Mouse (Mus musculus) skeletal muscle tissue, adult 2 months (tissue): Measurements from ENCODE around the gene Ptgdr2.
A peak's percentile ranks its signal among the peaks of the same experiment; 100 is the strongest.

Experiments
- DNase-seq: peaks from one replicate; pipeline ENCODE4 v3.0.0-alpha.2; 2012; ENCODE audit warnings: low read depth, low spot score

Ptgdr2 gene

GRCm38 (mm10) chr19:10930641-10931040 is 6.3 kb upstream of the Ptgdr2 start:
- DNase-seq: no peak

- no peak for DNase-seq
These were observed 1.9 kb upstream of the Ptgdr2 start for GRCm38 (mm10) chr19:10935029-10935428.

- DNase-seq: no peak
These were observed 883 bp upstream of the Ptgdr2 start for GRCm38 (mm10) chr19:10936077-10936476.

- DNase-seq: no peak
These were observed 1.8 kb downstream of the Ptgdr2 start for GRCm38 (mm10) chr19:10938771-10939170.

GRCm38 (mm10) chr19:10940097-10940800 is 3.3 kb downstream of the Ptgdr2 start:
- no peak for DNase-seq

GRCm38 (mm10) chr19:10940801-10941457 is 4.0 kb downstream of the Ptgdr2 start:
- DNase-seq: no peak

- no peak for DNase-seq
These were observed 7.0 kb downstream of the Ptgdr2 start for GRCm38 (mm10) chr19:10943955-10944354.

GRCm38 (mm10) chr19:10946506-10946905 is 9.5 kb downstream of the Ptgdr2 start:
- DNase-seq: no peak

- no peak for DNase-seq
These were observed 10.3 kb downstream of the Ptgdr2 start for GRCm38 (mm10) chr19:10947219-10947618.

- no peak for DNase-seq
These were observed 11.5 kb downstream of the Ptgdr2 start for GRCm38 (mm10) chr19:10948416-10948815.

GRCm38 (mm10) chr19:10949112-10949511 is 12.2 kb downstream of the Ptgdr2 start, which contains the start of gene Ccdc86:
Gene Ccdc86, minus strand, starts transcription at chr19:10949266.
- DNase-seq: peak; percentile 99

- no peak for DNase-seq
These were observed 12.6 kb downstream of the Ptgdr2 start for GRCm38 (mm10) chr19:10949558-10949957.

GRCm38 (mm10) chr19:10952021-10952939 is 15.3 kb downstream of the Ptgdr2 start:
- DNase-seq: peak; percentile 94

- DNase-seq: peak; percentile 82
These were observed 22.4 kb downstream of the Ptgdr2 start for GRCm38 (mm10) chr19:10959085-10959977.

- DNase-seq: no peak
These were observed 23.0 kb downstream of the Ptgdr2 start for GRCm38 (mm10) chr19:10959978-10960346.

GRCm38 (mm10) chr19:10965721-10966120 is 28.8 kb downstream of the Ptgdr2 start:
- no peak for DNase-seq

- no peak for DNase-seq
These were observed 31.6 kb downstream of the Ptgdr2 start for GRCm38 (mm10) chr19:10968578-10968977.

GRCm38 (mm10) chr19:10970457-10970856 is 33.5 kb downstream of the Ptgdr2 start:
- no peak for DNase-seq

- no peak for DNase-seq
These were observed 35.7 kb downstream of the Ptgdr2 start for GRCm38 (mm10) chr19:10972660-10973059.

- no peak for DNase-seq
These were observed 36.2 kb downstream of the Ptgdr2 start for GRCm38 (mm10) chr19:10973187-10973586.

- no peak for DNase-seq
These were observed 37.4 kb downstream of the Ptgdr2 start, which contains the start of gene Ms4a10 for GRCm38 (mm10) chr19:10974238-10974865. Gene Ms4a10, minus strand, starts transcription at chr19:10974670.
